ENCODE assay signal across 19 mouse cellular contexts in genomic region chr2:35860394-35860744, GRCm38 (mm10).
DNase-seq lines count a peak whose midpoint lies in the region; ATAC-seq and TF ChIP-seq lines count a peak whose summit lies in the region.
"Had no signal": no experiment of that assay in that cellular context is flagged by ENCODE, and none has a peak within 500 bp of the region (broad histone marks: within the 10 kb centered on the region; RNA-seq: fewer than 3 reads in every experiment).

No protein-coding gene starts in this region.

- H3K9me3 ChIP-seq in heart, embryonic 10.5 days: no peaks in the 10 kb centered on the region
- H3K9me3 ChIP-seq in limb, embryonic 12.5 days: no peaks in the 10 kb centered on the region
- H3K9me3 ChIP-seq in limb, embryonic 10.5 days (replicated peaks): no peaks in the 10 kb centered on the region
- no peaks in the 10 kb centered on the region for H3K9me3 ChIP-seq in hindbrain, postnatal 0 days (ENCODE audit: low read length)
- H3K9me3 ChIP-seq: embryonic facial prominence, embryonic 13.5 days; liver, embryonic 12.5 days; lung, embryonic 15.5 days had no signal

- no peak overlapping the region for H3K9ac ChIP-seq in limb, embryonic 12.5 days (replicated peaks)
- no peak overlapping the region for H3K9ac ChIP-seq in hindbrain, postnatal 0 days (replicated peaks; ENCODE audit: low read length)
- H3K9ac ChIP-seq: embryonic facial prominence, embryonic 13.5 days; liver, embryonic 12.5 days; lung, embryonic 15.5 days had no signal

- H3K4me3 ChIP-seq in heart, embryonic 10.5 days: 0 out of 2 replicates have a peak overlapping the region, but pooled peaks have one; percentile 12
- H3K4me3 ChIP-seq in limb, embryonic 12.5 days (replicated peaks): no peak overlapping the region
- H3K4me3 ChIP-seq in limb, embryonic 10.5 days: no peak overlapping the region
- no peak overlapping the region for H3K4me3 ChIP-seq in hindbrain, postnatal 0 days (ENCODE audit: low read length)
- H3K4me3 ChIP-seq: embryonic facial prominence, embryonic 13.5 days; liver, embryonic 12.5 days; lung, embryonic 15.5 days had no signal

- H3K4me2 ChIP-seq in limb, embryonic 12.5 days: peak overlapping the region; percentile 18
- no peak overlapping the region for H3K4me2 ChIP-seq in hindbrain, postnatal 0 days (ENCODE audit: low read depth, low read length)
- H3K4me2 ChIP-seq: embryonic facial prominence, embryonic 13.5 days; liver, embryonic 12.5 days; lung, embryonic 15.5 days had no signal

- no peak for DNase-seq in heart, embryonic 10.5 days (ENCODE audit: low spot score)
- DNase-seq in heart, adult 18-20 months: no peak
- no peak for DNase-seq in limb, embryonic 10.5 days (ENCODE audit: low spot score)
- DNase-seq in hindbrain, postnatal 0 days (ENCODE audit: low spot score): no peak
- DNase-seq: cerebellum, adult 11 months; cerebellum, postnatal 36 days; gastrocnemius, postnatal 10 days; heart, postnatal 36 days; kidney, adult 11 months; kidney, postnatal 10 days; right cerebral cortex, postnatal 4 days had no signal

- TF ChIP-seq CTCF in hindbrain, postnatal 0 days (IDR thresholded peaks at IDR 0.05; ENCODE audit: low read depth): no peak

- 10% methylated on average over 10 of the region's 10 CpGs for WGBS in heart, embryonic 10.5 days
- WGBS in limb, embryonic 12.5 days: 28% methylated on average over 10 of the region's 10 CpGs
- 40% methylated on average over 10 of the region's 10 CpGs for WGBS in limb, embryonic 10.5 days
- WGBS in hindbrain, postnatal 0 days: 68% methylated on average over 10 of the region's 10 CpGs

- ATAC-seq in limb, embryonic 12.5 days (ENCODE audit: insufficient number of reproducible peaks, insufficient read depth, low FRiP score, low TSS enrichment, low read depth): 0 out of 2 replicates have a peak, but pooled peaks have one; percentile 14
- peak; percentile 42; the same call in 1 of the 2 replicates for ATAC-seq in common myeloid progenitor, adult 5-6 weeks (replicated peaks; ENCODE audit: low read depth, poor library complexity, severe bottlenecking)
- ATAC-seq in hindbrain, postnatal 0 days: 0 out of 2 replicates have a peak, but pooled peaks have one; percentile 27
- no peak for ATAC-seq in megakaryocyte progenitor cell, adult 5-6 weeks (replicated peaks; ENCODE audit: poor library complexity)
- no peak for ATAC-seq in erythroblast, adult 5-6 weeks (replicated peaks; ENCODE audit: low FRiP score, poor library complexity, severe bottlenecking)
- ATAC-seq: liver, embryonic 12.5 days; Patski had no signal

- no peak overlapping the region for H3K27ac ChIP-seq in heart, embryonic 10.5 days
- peak overlapping the region; percentile 62 for H3K27ac ChIP-seq in limb, embryonic 12.5 days
- no peak overlapping the region for H3K27ac ChIP-seq in limb, embryonic 10.5 days
- peak overlapping the region; percentile 3; the same call in 1 of the 2 replicates for H3K27ac ChIP-seq in hindbrain, postnatal 0 days
- H3K27ac ChIP-seq: embryonic facial prominence, embryonic 13.5 days; liver, embryonic 12.5 days; lung, embryonic 15.5 days had no signal

- H3K4me1 ChIP-seq in heart, embryonic 10.5 days: peaks cover 34% of the 10 kb centered on the region
- peaks cover 13% of the 10 kb centered on the region for H3K4me1 ChIP-seq in limb, embryonic 12.5 days (replicated peaks)
- peaks cover 28% of the 10 kb centered on the region for H3K4me1 ChIP-seq in limb, embryonic 10.5 days
- peaks cover 9% of the 10 kb centered on the region; the same call in 1 of the 2 replicates for H3K4me1 ChIP-seq in hindbrain, postnatal 0 days (ENCODE audit: insufficient read depth, low read length)
- H3K4me1 ChIP-seq: liver, embryonic 12.5 days had no signal

- H3K27me3 ChIP-seq in heart, embryonic 10.5 days (ENCODE audit: insufficient read depth, poor library complexity, severe bottlenecking): peaks cover 19% of the 10 kb centered on the region
- no peaks in the 10 kb centered on the region for H3K27me3 ChIP-seq in limb, embryonic 12.5 days
- H3K27me3 ChIP-seq in limb, embryonic 10.5 days (ENCODE audit: low read depth, poor library complexity, severe bottlenecking): peaks cover 6% of the 10 kb centered on the region; the same call in 1 of the 2 replicates
- no peaks in the 10 kb centered on the region for H3K27me3 ChIP-seq in hindbrain, postnatal 0 days (ENCODE audit: insufficient read depth, low read length)
- H3K27me3 ChIP-seq: embryonic facial prominence, embryonic 13.5 days; lung, embryonic 15.5 days; Patski had no signal

- no peaks in the 10 kb centered on the region for H3K36me3 ChIP-seq in heart, embryonic 10.5 days
- H3K36me3 ChIP-seq in limb, embryonic 12.5 days: no peaks in the 10 kb centered on the region
- no peaks in the 10 kb centered on the region for H3K36me3 ChIP-seq in limb, embryonic 10.5 days
- H3K36me3 ChIP-seq in hindbrain, postnatal 0 days (ENCODE audit: insufficient read depth, low read length): no peaks in the 10 kb centered on the region
- H3K36me3 ChIP-seq: embryonic facial prominence, embryonic 13.5 days; liver, embryonic 12.5 days; lung, embryonic 15.5 days had no signal

Comparison
In these comparisons a context has a peak if more than half of its experiments do, and no peak if none do; other contexts are left out.
1. H3K27ac ChIP-seq: peak in limb, embryonic 12.5 days (single experiment) and hindbrain, postnatal 0 days (single experiment); none in heart, embryonic 10.5 days (single experiment) and limb, embryonic 10.5 days (single experiment).
2. ATAC-seq: peak in limb, embryonic 12.5 days (single experiment), common myeloid progenitor, adult 5-6 weeks (single experiment) and hindbrain, postnatal 0 days (single experiment); none in megakaryocyte progenitor cell, adult 5-6 weeks (single experiment) and erythroblast, adult 5-6 weeks (single experiment).